9 mouse cellular contexts compared by ENCODE assay signal in the genomic region with DNA sequence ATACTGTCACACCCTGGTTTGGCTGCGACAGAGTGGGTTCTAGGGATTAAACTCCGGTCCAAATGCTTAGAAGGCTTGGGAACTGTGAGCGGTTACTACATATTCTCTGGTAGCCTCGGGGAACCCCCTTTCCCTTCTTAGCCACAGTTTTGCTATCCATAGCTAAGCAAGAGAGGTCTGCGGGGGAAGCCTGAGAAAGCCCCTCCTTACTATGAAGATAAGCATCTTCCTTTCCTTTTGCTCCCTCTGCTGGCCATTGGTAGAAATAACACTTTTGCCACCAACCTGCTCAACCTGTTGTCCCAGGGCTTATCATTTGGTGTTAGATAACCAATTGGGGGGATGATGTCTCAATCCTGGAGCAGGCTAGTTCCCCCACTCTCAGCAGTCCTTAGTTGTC.
A peak's percentile ranks its signal among the peaks of the same experiment; 100 is the strongest.
DNase-seq lines count a peak whose midpoint lies in the region; ATAC-seq and TF ChIP-seq lines count a peak whose summit lies in the region.
"Had no signal": no experiment of that assay in that cellular context is flagged by ENCODE, and none has a peak within 500 bp of the region (broad histone marks: within the 10 kb centered on the region; RNA-seq: fewer than 3 reads in every experiment).

No protein-coding gene starts in this region.

- intact Hi-C loops in gastrocnemius, postnatal 14 days (cut with DNase I; ENCODE audit: low total_unique reads), result no loop called here

- TF ChIP-seq POLR2A in liver, adult 2 months (IDR thresholded peaks at IDR 0.05; ENCODE audit: extremely low read depth, insufficient read depth, low read length), result no peak

- H3K4me2 ChIP-seq in forebrain, embryonic 15.5 days (replicated peaks), result no peak overlapping the region
- no peak overlapping the region for H3K4me2 ChIP-seq in liver, embryonic 11.5 days
- no peak overlapping the region for H3K4me2 ChIP-seq in lung, embryonic 14.5 days
- H3K4me2 ChIP-seq: hindbrain, embryonic 15.5 days had no signal

- H3K4me3 ChIP-seq in forebrain, embryonic 10.5 days, result no peak overlapping the region
- H3K4me3 ChIP-seq in forebrain, embryonic 15.5 days, result no peak overlapping the region
- H3K4me3 ChIP-seq in liver, adult 2 months (ENCODE audit: insufficient read depth, low read depth, low read length), result no peak overlapping the region
- H3K4me3 ChIP-seq in liver, embryonic 11.5 days (ENCODE audit: low read depth, low read length), result no peak overlapping the region
- no peak overlapping the region for H3K4me3 ChIP-seq in lung, embryonic 14.5 days (ENCODE audit: low read depth, low read length)
- H3K4me3 ChIP-seq: hindbrain, embryonic 15.5 days had no signal

- ATAC-seq in forebrain, embryonic 15.5 days (replicated peaks), result no peak
- ATAC-seq in liver, embryonic 11.5 days (replicated peaks; ENCODE audit: low FRiP score), result no peak
- ATAC-seq in lung, embryonic 14.5 days (ENCODE audit: insufficient read depth), result no peak

- H3K27ac ChIP-seq in forebrain, embryonic 10.5 days, result no peak overlapping the region
- H3K27ac ChIP-seq in forebrain, embryonic 15.5 days (replicated peaks), result no peak overlapping the region
- no peak overlapping the region for H3K27ac ChIP-seq in liver, adult 2 months (replicated peaks; ENCODE audit: insufficient read depth, low read depth, low read length)
- no peak overlapping the region for H3K27ac ChIP-seq in liver, embryonic 11.5 days (ENCODE audit: low read depth, low read length)
- H3K27ac ChIP-seq in lung, embryonic 14.5 days (ENCODE audit: low read depth), result no peak overlapping the region
- H3K27ac ChIP-seq: hindbrain, embryonic 15.5 days had no signal

- peak; percentile 30 for DNase-seq in forebrain, embryonic 10.5 days (ENCODE audit: extremely low spot score, low spot score)
- DNase-seq in liver, adult 2 months (ENCODE audit: extremely low read depth, low read depth, low spot score), result peak; percentile 43
- no peak for DNase-seq in liver, embryonic 11.5 days (ENCODE audit: low spot score)
- DNase-seq in c-Kit-positive CD71-positive TER-119-negative erythroid progenitor cells, embryonic 14.5 days (ENCODE audit: low read depth), result peak; percentile 42
- DNase-seq in gastrocnemius, postnatal 14 days, result peak; percentile 19
- peak; percentile 83 for DNase-seq in lung, embryonic 14.5 days
- DNase-seq in spleen, postnatal 4 days (ENCODE audit: low spot score in 2 of 2), result peak; percentile 44 to 66

- TF ChIP-seq CTCF in liver, adult 2 months (IDR thresholded peaks at IDR 0.05; ENCODE audit: low read depth, low read length), result peak; percentile 37
- peak; percentile 78 for TF ChIP-seq CTCF in lung, embryonic 14.5 days (IDR thresholded peaks at IDR 0.05; ENCODE audit: low read depth)

- WGBS in forebrain, embryonic 10.5 days, result 77% methylated on average over 5 of the region's 5 CpGs
- 69% methylated on average over 5 of the region's 5 CpGs for WGBS in forebrain, embryonic 15.5 days
- 69% methylated on average over 5 of the region's 5 CpGs for WGBS in liver, adult 2 months
- WGBS in liver, embryonic 11.5 days, result 75% methylated on average over 5 of the region's 5 CpGs
- WGBS in lung, embryonic 14.5 days, result 64% methylated on average over 5 of the region's 5 CpGs

- H3K9me3 ChIP-seq in forebrain, embryonic 10.5 days, result no peaks in the 10 kb centered on the region
- H3K9me3 ChIP-seq in forebrain, embryonic 15.5 days, result no peaks in the 10 kb centered on the region
- H3K9me3 ChIP-seq in liver, embryonic 11.5 days (ENCODE audit: control insufficient read depth, low read length), result no peaks in the 10 kb centered on the region
- H3K9me3 ChIP-seq in lung, embryonic 14.5 days (ENCODE audit: low read depth, low read length), result no peaks in the 10 kb centered on the region
- H3K9me3 ChIP-seq: hindbrain, embryonic 15.5 days had no signal

- H3K9ac ChIP-seq in forebrain, embryonic 15.5 days (replicated peaks), result no peak overlapping the region
- no peak overlapping the region for H3K9ac ChIP-seq in liver, adult 2 months (ENCODE audit: low read depth, low read length)
- H3K9ac ChIP-seq in liver, embryonic 11.5 days (ENCODE audit: low read depth, low read length), result no peak overlapping the region
- no peak overlapping the region for H3K9ac ChIP-seq in lung, embryonic 14.5 days
- H3K9ac ChIP-seq: hindbrain, embryonic 15.5 days had no signal

- H3K79me2 ChIP-seq in liver, adult 2 months (ENCODE audit: control insufficient read depth, insufficient read depth, low read length), result no peaks in the 10 kb centered on the region

- H3K36me3 ChIP-seq in forebrain, embryonic 10.5 days (replicated peaks), result no peaks in the 10 kb centered on the region
- H3K36me3 ChIP-seq in forebrain, embryonic 15.5 days, result no peaks in the 10 kb centered on the region
- no peaks in the 10 kb centered on the region for H3K36me3 ChIP-seq in liver, adult 2 months (ENCODE audit: control insufficient read depth, insufficient read depth, low read length)
- H3K36me3 ChIP-seq in liver, embryonic 11.5 days (ENCODE audit: control insufficient read depth, insufficient read depth, low read length), result no peaks in the 10 kb centered on the region
- no peaks in the 10 kb centered on the region for H3K36me3 ChIP-seq in lung, embryonic 14.5 days (ENCODE audit: insufficient read depth)
- H3K36me3 ChIP-seq: hindbrain, embryonic 15.5 days had no signal

- no peaks in the 10 kb centered on the region for H3K27me3 ChIP-seq in forebrain, embryonic 10.5 days (ENCODE audit: poor library complexity, severe bottlenecking)
- H3K27me3 ChIP-seq in forebrain, embryonic 15.5 days, result no peaks in the 10 kb centered on the region
- H3K27me3 ChIP-seq in liver, adult 2 months (ENCODE audit: control insufficient read depth, insufficient read depth, low read length), result no peaks in the 10 kb centered on the region
- H3K27me3 ChIP-seq in liver, embryonic 11.5 days (replicated peaks; ENCODE audit: control insufficient read depth, insufficient read depth, low read length), result no peaks in the 10 kb centered on the region
- no peaks in the 10 kb centered on the region for H3K27me3 ChIP-seq in lung, embryonic 14.5 days (ENCODE audit: insufficient read depth, low read length)
- H3K27me3 ChIP-seq: hindbrain, embryonic 15.5 days had no signal

- H3K4me1 ChIP-seq in forebrain, embryonic 10.5 days, result no peaks in the 10 kb centered on the region
- H3K4me1 ChIP-seq in forebrain, embryonic 15.5 days, result no peaks in the 10 kb centered on the region
- H3K4me1 ChIP-seq in liver, adult 2 months (ENCODE audit: control insufficient read depth, insufficient read depth, low read length), result no peaks in the 10 kb centered on the region
- no peaks in the 10 kb centered on the region for H3K4me1 ChIP-seq in liver, embryonic 11.5 days (replicated peaks; ENCODE audit: control insufficient read depth, insufficient read depth, low read length)
- no peaks in the 10 kb centered on the region for H3K4me1 ChIP-seq in lung, embryonic 14.5 days (ENCODE audit: insufficient read depth)
- H3K4me1 ChIP-seq: hindbrain, embryonic 15.5 days had no signal
